Mouse (Mus musculus): ENCODE results near the gene Tchhl1.
"Not testable (repeated sequence)": the region's sequence is repeated elsewhere in the genome, so short reads cannot be mapped to it uniquely, and the experiment has no call there.

Gene Tchhl1

DNA sequence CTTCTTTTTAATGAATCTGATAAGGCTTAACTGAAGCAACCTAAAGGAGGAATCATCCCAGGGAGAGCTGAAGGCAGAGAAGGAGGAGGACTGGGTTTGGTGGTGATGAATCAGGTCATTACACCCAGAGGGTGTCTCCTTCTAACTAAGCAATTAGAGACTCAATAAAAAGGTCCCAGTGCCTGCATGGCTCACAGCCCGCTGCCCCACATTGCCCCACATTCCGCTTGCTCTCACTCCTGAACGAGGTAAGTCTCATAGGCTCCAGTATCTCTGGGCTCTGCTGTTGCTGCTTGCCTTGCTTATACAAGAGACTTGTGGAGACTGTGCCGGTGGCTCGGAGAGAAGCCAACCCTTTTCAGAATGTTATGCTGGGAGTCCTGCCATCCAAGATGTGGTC lies at the start of gene Tchhl1:
Tchhl1 (plus strand) TSS at position 194 of the 400 bp plus-strand sequence.
- peak; percentile 40 for DNase-seq (ENCODE audit: inconsistent ontology term)

- no peak for DNase-seq (ENCODE audit: inconsistent ontology term)
These were observed 36.9 kb upstream of the Tchhl1 start for GRCm38 (mm10) chr3:93431673-93432072.

DNA sequence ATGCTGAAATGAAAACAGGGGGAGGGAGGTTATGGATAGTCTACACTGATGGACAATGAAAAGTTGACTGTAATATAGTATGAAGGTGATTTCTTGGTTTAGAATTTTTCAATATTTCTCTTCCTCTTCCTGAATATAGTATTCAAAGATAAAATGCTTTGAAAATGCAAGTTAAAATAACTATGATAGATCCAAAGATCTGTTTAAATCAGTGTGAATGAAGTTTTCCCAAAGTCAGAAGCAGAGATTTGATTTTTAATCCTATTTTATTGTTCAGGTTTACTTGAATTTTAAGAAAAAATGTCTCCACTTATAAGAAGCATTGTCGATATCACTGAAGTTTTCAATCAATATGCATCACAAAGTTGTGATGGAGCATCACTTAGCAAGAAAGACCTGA lies 26.5 kb upstream of the Tchhl1 start, which contains the start of gene Tchh:
Tchh (plus strand) TSS at position 301 of the 400 bp plus-strand sequence.
- no peak for DNase-seq (ENCODE audit: inconsistent ontology term)

DNA sequence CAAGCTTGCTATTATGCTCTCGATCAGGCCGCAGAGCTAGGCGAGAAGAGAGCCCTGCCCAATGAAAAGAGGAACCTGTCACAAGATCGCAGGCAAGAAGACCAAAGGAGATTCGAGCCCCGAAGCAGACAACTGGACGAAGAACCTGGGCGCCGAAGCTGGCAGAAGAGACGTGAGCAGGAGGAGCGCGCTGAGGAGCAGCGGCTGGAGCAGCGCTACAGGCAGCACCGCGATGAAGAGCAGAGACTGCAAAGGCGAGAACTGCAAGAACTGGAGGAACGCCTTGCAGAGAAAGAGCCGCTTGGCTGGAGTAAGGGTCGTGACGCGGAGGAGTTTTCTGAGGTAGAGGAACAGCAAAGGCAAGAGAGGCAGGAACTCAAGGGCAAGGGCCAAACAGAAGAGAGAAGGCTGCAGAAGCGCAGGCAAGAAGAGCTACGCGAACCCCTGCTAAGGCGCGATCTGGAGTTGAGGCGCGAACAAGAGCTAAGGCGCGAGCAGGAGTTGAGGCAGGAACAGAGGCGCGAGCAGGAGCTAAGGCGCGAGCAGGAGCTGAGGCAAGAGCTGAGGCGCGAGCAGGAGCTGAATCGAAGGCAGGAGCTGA lies 25.0 kb upstream of the Tchhl1 start:
- peak; percentile 27 for DNase-seq (ENCODE audit: inconsistent ontology term)

DNA sequence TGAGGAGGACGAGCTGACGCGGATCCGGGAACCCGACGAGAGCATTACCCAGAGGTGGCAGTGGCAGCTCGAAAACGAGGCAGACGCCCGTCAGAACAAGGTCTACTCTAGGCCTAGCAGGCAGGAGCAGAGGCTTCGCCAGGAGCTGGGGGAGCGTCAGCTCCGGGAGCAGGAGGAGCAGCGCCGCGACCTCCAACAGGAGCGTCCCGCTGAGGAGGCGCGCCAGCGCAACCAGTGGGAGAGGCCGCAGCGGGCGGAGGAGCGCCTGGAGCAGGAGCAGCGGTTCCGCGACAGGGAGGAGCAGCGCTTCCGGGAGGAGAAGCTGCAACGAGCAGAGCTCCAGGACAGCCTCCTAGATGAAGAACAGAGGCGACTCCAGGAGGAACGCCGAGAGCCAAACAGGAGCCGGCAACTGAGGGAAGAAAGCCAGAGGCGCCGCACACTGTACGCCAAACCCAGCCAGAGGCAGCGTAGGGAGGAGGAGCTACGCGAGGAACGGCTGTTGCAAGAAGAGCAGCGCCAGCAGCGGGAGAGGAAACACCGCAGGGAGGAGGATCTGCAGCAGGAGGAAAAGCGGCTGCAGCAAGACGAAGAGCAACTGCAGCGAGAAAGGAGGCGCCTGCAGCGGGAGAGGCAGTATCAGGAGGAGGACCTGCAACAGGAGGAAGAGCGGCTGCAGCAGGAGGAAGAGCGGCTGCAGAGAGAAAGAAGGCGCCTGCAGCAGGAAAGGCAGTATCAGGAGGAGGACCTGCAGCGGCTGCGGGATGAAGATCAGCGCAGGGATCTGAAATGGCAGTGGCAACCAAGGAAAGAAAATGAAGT lies 24.0 kb upstream of the Tchhl1 start:
- peak; percentile 81 for DNase-seq (ENCODE audit: inconsistent ontology term)

GRCm38 (mm10) chr3:93445165-93445705 lies 23.3 kb upstream of the Tchhl1 start:
- DNase-seq (ENCODE audit: inconsistent ontology term) = peak; percentile 42

- peak; percentile 64 for DNase-seq (ENCODE audit: inconsistent ontology term)
These were observed 22.3 kb upstream of the Tchhl1 start for GRCm38 (mm10) chr3:93446128-93446755.

DNA sequence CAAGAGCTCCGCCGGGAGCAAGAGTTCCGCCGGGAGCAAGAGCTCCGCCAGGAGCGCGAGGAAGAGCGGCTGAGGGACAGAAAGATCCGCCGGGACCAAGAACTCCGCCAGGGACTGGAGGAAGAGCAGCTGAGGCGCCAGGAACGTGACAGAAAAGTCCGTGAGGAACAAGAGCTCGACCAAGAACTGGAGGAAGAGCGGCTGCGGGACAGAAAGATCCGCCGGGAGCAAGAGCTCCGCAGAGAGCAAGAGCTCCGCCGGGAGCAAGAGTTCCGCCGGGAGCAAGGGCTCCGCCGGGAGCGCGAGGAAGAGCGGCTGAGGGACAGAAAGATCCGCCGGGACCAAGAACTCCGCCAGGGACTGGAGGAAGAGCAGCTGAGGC lies 21.8 kb upstream of the Tchhl1 start:
- not testable (repeated sequence) for DNase-seq (ENCODE audit: inconsistent ontology term)

DNA sequence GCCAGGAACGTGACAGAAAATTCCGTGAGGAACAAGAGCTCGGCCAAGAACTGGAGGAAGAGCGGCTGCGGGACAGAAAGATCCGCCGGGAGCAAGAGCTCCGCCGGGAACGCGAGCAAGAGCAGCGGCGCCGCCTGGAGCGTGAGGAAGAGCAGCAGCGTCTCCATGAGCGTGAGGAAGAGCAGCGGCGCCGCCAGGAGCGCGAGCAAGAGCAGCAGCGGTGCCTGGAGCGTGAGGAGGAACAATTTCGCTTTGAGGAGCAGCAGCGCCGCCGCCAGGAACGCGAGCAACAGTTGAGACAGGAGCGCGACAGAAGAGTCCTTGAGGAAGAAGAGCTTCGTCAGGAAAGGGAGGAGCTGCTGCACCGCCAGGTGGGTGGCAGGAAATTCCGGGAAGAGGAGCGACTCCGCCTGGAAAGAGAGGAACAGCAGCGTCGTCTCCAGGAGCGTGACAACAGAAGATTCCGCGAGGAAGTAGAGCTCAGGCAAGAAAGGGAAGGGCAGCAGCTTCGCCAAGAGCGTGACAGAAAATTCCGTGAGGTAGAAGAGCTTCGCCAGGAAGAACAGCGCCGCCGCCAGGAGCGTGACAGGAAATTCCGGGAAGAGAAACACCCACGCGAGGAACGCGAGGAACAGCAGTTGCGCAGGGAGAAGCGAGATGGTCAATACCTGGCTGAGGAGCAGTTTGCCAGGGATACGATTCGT lies 21.3 kb upstream of the Tchhl1 start:
- DNase-seq (ENCODE audit: inconsistent ontology term) = peak; percentile 79

DNA sequence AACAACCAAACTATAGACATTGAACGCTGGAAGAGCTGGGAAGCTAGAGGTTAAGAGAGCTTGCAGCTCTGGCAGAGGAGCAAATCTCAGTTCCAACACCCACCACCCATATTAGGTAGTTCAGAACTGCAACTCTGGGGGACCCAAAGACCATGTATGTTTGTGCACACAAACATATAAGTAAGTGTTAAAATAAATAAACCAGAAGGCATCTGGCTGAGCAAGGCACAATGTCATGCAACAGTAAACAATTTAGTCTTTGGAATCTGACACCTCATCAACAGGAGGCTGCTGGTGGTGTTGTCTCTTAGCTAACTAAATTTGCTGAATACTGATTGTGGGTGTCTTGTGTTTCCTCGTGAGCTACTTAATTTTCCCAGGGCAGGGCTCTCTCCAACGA lies 2.0 kb upstream of the Tchhl1 start:
- no peak for DNase-seq (ENCODE audit: inconsistent ontology term)

DNA sequence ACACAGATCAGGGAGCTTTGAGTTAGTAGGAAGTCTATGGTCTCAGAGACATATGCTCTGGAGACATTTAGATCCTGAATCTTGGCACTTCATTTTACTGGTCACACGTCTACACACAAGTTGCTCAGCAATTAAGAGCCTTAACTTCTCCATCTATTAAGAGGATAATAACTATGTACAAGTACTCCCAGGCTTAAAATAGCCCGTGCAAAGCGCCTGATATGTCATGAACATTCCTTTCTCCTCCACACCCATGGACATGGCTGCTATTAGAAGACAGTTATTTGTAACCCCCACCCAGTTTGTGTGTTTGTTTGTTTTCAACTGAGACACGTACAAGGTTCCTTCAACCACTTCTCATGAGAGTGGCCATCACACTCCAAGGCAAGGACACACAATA lies 1.4 kb upstream of the Tchhl1 start:
- no peak for DNase-seq (ENCODE audit: inconsistent ontology term)

- DNase-seq (ENCODE audit: inconsistent ontology term) = no peak
These were observed 1.1 kb downstream of the Tchhl1 start for GRCm38 (mm10) chr3:93469629-93470028.

DNA sequence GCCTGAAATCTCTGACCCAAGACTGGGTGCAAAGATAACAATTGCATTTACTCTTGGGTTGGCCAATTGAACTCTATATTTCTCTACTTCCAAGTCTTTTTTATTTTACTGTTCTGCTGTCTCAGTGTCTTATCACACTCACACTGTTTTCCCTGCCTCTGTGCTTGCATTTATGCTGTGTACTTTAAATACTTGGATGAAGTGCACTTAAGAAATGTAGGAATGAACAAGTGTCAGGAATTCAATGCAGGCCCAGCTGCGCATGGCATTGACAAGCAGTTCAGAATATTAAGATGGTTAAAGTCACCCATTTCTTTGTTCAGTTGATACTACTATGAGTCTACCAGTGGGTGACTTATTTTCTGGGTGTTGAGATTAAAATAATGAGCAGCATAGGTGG lies 11.5 kb downstream of the Tchhl1 start:
- DNase-seq (ENCODE audit: inconsistent ontology term) = no peak

DNA sequence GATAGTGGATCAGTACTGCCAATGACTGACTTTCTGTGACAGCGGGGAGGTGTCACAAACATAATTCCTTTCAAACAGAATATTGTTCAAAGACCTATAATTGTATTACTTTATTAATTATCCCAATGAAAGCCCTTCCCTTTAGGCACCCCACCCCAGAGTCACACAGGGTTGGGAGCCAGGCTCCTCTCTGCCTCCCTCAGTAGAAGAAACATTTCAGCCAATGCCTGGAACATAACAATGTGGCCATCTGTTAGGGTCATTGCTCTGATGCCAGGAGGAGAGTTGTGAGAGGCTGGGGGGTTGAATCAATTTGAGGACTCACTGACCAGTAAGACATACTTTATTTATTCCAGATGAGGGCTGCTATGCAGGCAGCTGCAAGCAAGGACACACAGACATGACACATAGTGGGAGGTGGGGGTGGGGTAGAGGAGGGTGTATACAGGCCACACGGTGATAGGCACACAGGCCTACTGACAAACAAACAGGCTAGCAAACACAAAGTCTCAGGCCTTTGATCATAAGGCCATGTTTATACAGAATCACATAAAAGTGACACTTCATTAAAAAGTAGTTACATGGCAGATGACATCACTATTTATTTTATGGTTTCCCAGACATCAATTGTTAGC lies 13.5 kb downstream of the Tchhl1 start:
- DNase-seq (ENCODE audit: inconsistent ontology term) = no peak

DNA sequence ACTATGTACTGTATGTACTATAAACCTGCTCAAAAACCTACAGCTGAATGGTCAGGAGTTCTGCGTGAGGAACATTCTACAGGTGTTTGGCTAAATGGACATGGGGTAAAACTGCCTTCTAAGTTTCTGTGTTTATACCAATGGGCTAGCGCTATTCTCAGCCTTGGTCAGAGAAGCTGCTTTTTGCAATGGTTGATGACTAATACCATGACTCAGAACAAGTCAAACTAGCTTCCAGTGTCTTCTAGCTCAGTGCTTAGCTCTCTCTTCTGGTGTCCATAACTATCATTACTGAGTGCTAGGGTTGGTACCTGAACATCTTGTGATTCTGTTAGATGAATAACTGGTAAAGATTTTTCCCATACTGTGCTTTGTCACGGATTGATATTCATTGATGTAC lies 17.1 kb downstream of the Tchhl1 start:
- no peak for DNase-seq (ENCODE audit: inconsistent ontology term)

DNA sequence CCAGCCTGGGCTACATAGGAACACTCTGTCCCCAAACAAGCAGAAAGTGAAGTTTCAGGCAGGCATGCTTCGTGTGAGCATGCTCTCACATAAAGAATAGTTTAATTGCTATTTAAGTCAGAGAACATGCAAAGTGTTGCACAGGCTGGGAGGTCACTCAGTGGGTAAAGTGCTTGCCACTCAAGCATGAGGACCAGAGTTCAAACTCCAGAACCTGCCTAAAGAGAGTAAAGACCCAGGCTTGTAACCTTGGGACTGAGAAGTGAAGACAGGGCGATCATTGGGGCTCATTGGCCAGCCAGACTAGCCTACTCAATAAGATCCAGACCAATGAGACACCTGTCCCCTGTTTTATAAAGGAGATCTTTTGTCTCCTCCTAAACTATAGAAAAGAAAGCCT lies 20.0 kb downstream of the Tchhl1 start:
- DNase-seq (ENCODE audit: inconsistent ontology term) = no peak

DNA sequence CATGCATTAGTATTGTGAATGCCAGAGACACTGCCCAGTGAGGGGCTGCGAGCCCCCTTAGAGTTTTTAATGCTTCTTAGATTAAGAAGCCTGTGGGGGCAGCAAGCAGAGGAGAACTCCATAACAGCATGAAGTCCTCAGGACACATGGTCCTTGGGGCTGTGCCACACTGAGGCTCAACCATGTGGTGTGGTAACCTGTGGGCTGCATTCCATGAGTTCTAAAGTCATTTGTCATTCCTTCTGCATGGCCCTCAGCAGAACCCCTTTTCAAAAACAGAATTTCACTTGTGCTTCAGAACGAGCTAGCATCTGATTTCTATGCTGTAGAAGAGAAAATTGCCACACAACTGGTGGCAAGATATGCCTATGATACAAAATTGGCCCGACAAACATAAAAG lies 23.6 kb downstream of the Tchhl1 start:
- DNase-seq (ENCODE audit: inconsistent ontology term) = peak; percentile 22

GRCm38 (mm10) chr3:93493992-93494391 lies 25.4 kb downstream of the Tchhl1 start:
- peak; percentile 49 for DNase-seq (ENCODE audit: inconsistent ontology term)

DNA sequence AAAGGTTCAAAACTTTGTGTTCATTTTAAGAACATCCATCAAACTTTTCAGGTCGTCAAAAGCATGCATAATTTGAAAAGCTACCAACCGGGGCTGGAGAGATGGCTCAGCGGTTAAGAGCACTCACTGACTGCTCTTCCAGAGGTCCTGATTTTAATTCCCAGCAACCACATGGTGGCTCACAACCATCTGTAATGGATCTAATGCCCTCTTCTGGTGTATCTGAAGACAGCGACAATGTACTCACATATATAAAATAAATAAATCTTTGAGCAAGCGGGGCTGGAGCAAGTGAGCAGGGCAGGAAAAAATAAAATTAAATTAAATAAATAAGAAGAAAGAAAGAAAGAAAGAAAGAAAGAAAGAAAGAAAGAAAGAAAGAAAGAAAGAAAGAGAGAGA lies 26.2 kb downstream of the Tchhl1 start:
- not testable (repeated sequence) for DNase-seq (ENCODE audit: inconsistent ontology term)

DNA sequence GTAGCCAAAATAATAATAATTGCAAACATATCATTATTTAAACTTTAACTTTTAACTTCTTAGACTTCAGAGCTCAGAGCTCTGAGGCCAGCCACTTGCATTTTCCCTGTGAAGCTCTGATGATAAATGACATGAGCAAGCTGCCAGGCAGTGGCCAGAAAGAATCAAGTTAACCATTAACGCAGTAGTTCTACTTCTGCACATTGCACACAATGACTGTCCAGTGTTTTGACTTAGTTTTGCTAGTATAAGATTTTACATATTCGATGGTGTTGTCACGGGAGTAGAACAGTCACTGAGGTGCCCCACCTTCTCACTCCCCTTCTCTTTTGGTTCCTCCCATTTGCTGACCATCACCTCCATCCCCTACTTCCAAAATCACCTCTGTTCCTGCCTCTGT lies 28.6 kb downstream of the Tchhl1 start:
- no peak for DNase-seq (ENCODE audit: inconsistent ontology term)

DNA sequence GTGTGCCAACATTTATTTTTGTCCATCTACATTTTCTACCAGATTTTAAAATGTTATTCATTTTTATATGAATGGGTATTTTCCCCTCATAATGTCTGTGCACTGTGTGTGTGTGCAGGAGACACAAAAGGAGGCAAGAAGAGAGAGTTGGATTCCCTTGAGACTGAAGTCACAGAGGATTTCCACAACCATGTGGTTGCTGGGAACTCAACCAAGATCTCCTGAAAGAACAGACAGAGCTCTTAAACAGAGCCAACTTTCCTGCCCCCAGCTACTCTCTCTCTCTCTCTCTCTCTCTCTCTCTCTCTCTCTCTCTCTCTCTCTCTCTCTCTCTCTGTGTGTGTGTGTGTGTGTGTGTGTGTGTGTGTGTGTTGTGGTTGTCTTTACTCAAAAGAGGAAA lies 30.6 kb downstream of the Tchhl1 start:
- no peak for DNase-seq (ENCODE audit: inconsistent ontology term)
